Mouse (Mus musculus): ENCODE measurements around the gene Slc45a2.

- no peak for TF ChIP-seq EP300 (IDR thresholded peaks at IDR 0.05; ENCODE audit: insufficient read depth, low read depth, low read length)
- no peak for TF ChIP-seq CTCF (IDR thresholded peaks at IDR 0.05)
These were observed 47.7 kb upstream of the Slc45a2 start for GRCm38 (mm10) chr15:10952760-10953305.
